Mouse (Mus musculus) megakaryocyte-erythroid progenitor cell, adult 5-6 weeks (primary cell): ENCODE results near the gene Gnpnat1. TPM values are rescaled to one million over a fixed set of nuclear protein-coding genes. Genes with fewer than 3 reads are reported as not detected.

Experiments used
- total RNA-seq, 2 experiments: library from RNA; stranded (forward) in 1 of 2; stranded (reverse) in 1 of 2; fragments of 200-1000, 215-1000 nt in 1 of 2; fragments of >200 nt in 1 of 2; fragmentation: Nextera tagmentation in 1 of 2; gene quantifications; 2 replicates each; pipeline ENCODE4 v1.2.3; 2014 to 2017

Gnpnat1 gene
- total RNA-seq, 2 experiments from 2014 or later: 14.5 to 21.3 TPM

Other genes starting within 250 kb of the Gnpnat1 start
- gene Gpr137c, start 185.2 kb downstream of the Gnpnat1 start, total RNA-seq (2014; fragmentation: Nextera tagmentation): 0.67 and 0.90 TPM in 2 replicates
- gene Gpr137c, start 185.2 kb downstream of the Gnpnat1 start, total RNA-seq (2017): 0.50 and 2.8 TPM in 2 replicates
- gene Txndc16, start 184.6 kb downstream of the Gnpnat1 start, total RNA-seq (2014; fragmentation: Nextera tagmentation): 1.4 and 2.4 TPM in 2 replicates
- gene Txndc16, start 184.6 kb downstream of the Gnpnat1 start, total RNA-seq (2017): 3.4 and 4.0 TPM in 2 replicates
- 30.3 and 31.8 TPM in 2 replicates for gene Ero1l, start 86.1 kb downstream of the Gnpnat1 start, total RNA-seq (2014; fragmentation: Nextera tagmentation)
- 29.7 and 32.3 TPM in 2 replicates for gene Ero1l, start 86.1 kb downstream of the Gnpnat1 start, total RNA-seq (2017)
- 152 and 178 TPM in 2 replicates for gene Psmc6, start 75.1 kb downstream of the Gnpnat1 start, total RNA-seq (2014; fragmentation: Nextera tagmentation)
- 234 and 305 TPM in 2 replicates for gene Psmc6, start 75.1 kb downstream of the Gnpnat1 start, total RNA-seq (2017)
- 29.3 and 34.1 TPM in 2 replicates for gene Styx, start 53.8 kb downstream of the Gnpnat1 start, total RNA-seq (2014; fragmentation: Nextera tagmentation)
- gene Styx, start 53.8 kb downstream of the Gnpnat1 start, total RNA-seq (2017): 24.5 and 48.4 TPM in 2 replicates
- not detected in 2 replicates for gene Fermt2, start 125.2 kb upstream of the Gnpnat1 start, total RNA-seq (2014; fragmentation: Nextera tagmentation)
- gene Fermt2, start 125.2 kb upstream of the Gnpnat1 start, total RNA-seq (2017): not detected in 2 replicates